Mouse (Mus musculus): Measurements from ENCODE around the gene Prkd3. TPM values are rescaled to one million over a fixed set of nuclear protein-coding genes. Genes with fewer than 3 reads are reported as not detected.
A peak's percentile ranks its signal among the peaks of the same experiment; 100 is the strongest.

Prkd3 gene
- polyA plus RNA-seq, 2 experiments, result 38.5 to 43.2 TPM

DNA sequence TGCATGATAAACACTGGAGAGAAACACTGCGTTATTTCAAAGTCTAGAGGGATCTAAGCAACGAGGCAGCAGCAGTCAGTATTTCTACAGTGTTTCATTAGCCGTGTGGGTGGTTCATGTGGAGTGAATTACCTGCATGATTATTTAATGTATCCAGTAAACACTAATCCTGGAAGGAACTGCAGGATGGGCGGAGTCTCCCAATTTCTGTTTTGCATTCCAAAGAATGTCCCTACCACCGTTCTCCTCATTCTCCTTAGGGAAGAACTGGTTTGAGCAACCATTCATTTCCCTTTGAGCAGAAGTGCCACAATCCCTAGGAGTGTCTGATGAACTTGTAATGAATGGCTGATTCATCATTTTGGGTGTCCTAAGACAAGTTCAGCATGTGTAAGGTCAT is 39.6 kb upstream of the Prkd3 start:
- H3K27ac ChIP-seq (replicated peaks; ENCODE audit: low read depth, low read length), result no peak overlapping the region
- no peaks in the 10 kb centered on the region for H3K27me3 ChIP-seq (ENCODE audit: control insufficient read depth, insufficient read depth, low read length)
- DNase-seq (ENCODE audit: low spot score), result no peak
- H3K9me3 ChIP-seq (ENCODE audit: control insufficient read depth, low read length), result no peaks in the 10 kb centered on the region
- H3K4me1 ChIP-seq (ENCODE audit: control insufficient read depth, insufficient read depth, low read length), result no peaks in the 10 kb centered on the region
- TF ChIP-seq POLR2A (IDR thresholded peaks at IDR 0.05; ENCODE audit: borderline replicate concordance, extremely low read depth, insufficient read depth, insufficient read length), result no peak
- H3K36me3 ChIP-seq (ENCODE audit: control insufficient read depth, insufficient read depth, low read length), result no peaks in the 10 kb centered on the region
- no peak for ATAC-seq (ENCODE audit: low FRiP score, low read depth)
- no peak overlapping the region for H3K9ac ChIP-seq (ENCODE audit: low read depth, low read length, severe bottlenecking)
- H3K4me3 ChIP-seq (replicated peaks; ENCODE audit: low read length), result no peak overlapping the region
- WGBS, result 54% methylated on average over 5 of the region's 5 CpGs
- H3K4me2 ChIP-seq (replicated peaks; ENCODE audit: low read depth, low read length, severe bottlenecking), result no peak overlapping the region

GRCm38 (mm10) chr17:79058271-79058670 is 37.7 kb upstream of the Prkd3 start:
- Histone ChIP-seq H3K9ac (ENCODE audit: low read depth, low read length, severe bottlenecking) (no peak overlapping the region), H3K4me2 (replicated peaks; ENCODE audit: low read depth, low read length, severe bottlenecking) (no peak overlapping the region), H3K4me1 (ENCODE audit: control insufficient read depth, insufficient read depth, low read length) (no peaks in the 10 kb centered on the region), H3K4me3 (replicated peaks; ENCODE audit: low read length) (no peak overlapping the region), H3K27ac (replicated peaks; ENCODE audit: low read depth, low read length) (no peak overlapping the region), H3K9me3 (ENCODE audit: control insufficient read depth, low read length) (no peaks in the 10 kb centered on the region), H3K36me3 (ENCODE audit: control insufficient read depth, insufficient read depth, low read length) (no peaks in the 10 kb centered on the region), H3K27me3 (ENCODE audit: control insufficient read depth, insufficient read depth, low read length) (peaks cover 6% of the 10 kb centered on the region)
- no peak for TF ChIP-seq POLR2A (IDR thresholded peaks at IDR 0.05; ENCODE audit: borderline replicate concordance, extremely low read depth, insufficient read depth, insufficient read length)
- no peak for DNase-seq (ENCODE audit: low spot score)
- ATAC-seq (ENCODE audit: low FRiP score, low read depth), result no peak
- 64% methylated on average over 6 of the region's 6 CpGs for WGBS

DNA sequence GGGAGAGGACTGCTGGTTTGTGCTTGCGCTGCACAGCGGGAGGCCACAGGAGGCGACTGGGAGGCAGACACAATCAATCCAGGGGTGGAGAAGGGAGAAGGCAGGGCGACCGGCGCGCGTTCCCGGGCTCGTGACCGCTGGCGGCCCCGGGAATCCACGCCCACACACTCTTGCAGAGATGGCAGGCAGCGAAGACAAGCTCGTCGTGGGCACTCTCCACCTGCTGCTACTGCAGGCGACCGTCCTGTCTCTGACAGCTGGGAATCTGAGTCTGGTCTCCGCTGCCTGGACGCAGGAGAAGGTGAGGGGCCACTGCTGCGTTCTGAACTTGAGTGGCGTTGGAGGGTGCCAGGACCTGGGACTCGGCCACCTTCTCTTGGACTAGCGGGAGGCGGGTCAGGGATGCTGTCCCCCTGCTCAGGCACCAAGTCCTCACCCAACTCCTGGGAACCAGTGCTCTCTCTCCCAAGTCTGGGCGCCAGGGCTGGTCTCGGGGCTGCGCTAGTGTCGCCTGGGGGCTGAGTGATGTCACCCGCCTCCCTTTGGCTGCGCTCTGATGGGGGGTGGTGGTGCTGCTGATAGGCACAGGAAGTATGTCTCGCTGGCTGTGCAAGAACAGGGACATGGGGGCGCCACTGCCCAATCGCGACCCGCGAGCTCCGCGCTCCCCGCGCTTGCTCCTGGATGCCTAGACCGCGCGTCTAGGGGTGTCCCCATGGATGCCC is 31.6 kb upstream of the Prkd3 start:
- ATAC-seq (ENCODE audit: low FRiP score, low read depth), result peak; percentile 73
- no peak for TF ChIP-seq POLR2A (IDR thresholded peaks at IDR 0.05; ENCODE audit: borderline replicate concordance, extremely low read depth, insufficient read depth, insufficient read length)
- H3K4me3 ChIP-seq (replicated peaks; ENCODE audit: low read length), result peak overlapping the region; percentile 56
- no peak overlapping the region for H3K27ac ChIP-seq (replicated peaks; ENCODE audit: low read depth, low read length)
- H3K36me3 ChIP-seq (ENCODE audit: control insufficient read depth, insufficient read depth, low read length), result no peaks in the 10 kb centered on the region
- H3K9ac ChIP-seq (ENCODE audit: low read depth, low read length, severe bottlenecking), result peak overlapping the region; percentile 51
- peaks cover 20% of the 10 kb centered on the region for H3K27me3 ChIP-seq (ENCODE audit: control insufficient read depth, insufficient read depth, low read length)
- WGBS, result under 1% methylated on average over 45 of the region's 45 CpGs
- DNase-seq (ENCODE audit: low spot score), result peak; percentile 30
- H3K4me2 ChIP-seq (replicated peaks; ENCODE audit: low read depth, low read length, severe bottlenecking), result peak overlapping the region; percentile 100
- peaks cover 9% of the 10 kb centered on the region; the same call in 1 of the 2 replicates for H3K4me1 ChIP-seq (ENCODE audit: control insufficient read depth, insufficient read depth, low read length)
- no peaks in the 10 kb centered on the region for H3K9me3 ChIP-seq (ENCODE audit: control insufficient read depth, low read length)

DNA sequence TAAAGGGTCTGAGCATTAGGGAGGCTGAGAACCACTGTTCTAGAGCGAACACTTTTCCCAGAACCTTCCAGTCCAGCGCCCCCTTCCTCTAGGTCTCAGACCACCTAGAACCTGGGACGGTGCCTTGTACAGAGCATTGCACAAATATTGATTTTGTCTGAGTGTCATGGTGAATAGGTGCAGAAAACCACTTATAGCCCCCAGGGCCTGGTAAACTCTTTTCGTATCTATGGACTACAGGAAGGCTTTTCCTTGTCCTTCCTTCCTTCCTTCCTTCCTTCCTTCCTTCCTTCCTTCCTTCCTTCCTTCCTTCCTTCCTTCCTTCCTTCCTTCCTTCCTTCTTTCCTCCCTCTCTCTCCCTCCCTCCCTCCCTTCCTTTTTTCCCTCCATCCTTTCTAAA is 31.0 kb upstream of the Prkd3 start, which contains the start of gene Qpct:
Qpct (plus strand) TSS at position 301 of the 400 bp plus-strand sequence.
- Histone ChIP-seq H3K9ac (ENCODE audit: low read depth, low read length, severe bottlenecking) (peak within 1 kb of the TSS; percentile 51), H3K27me3 (ENCODE audit: control insufficient read depth, insufficient read depth, low read length) (peaks cover 20% of the 10 kb centered on the region), H3K9me3 (ENCODE audit: control insufficient read depth, low read length) (no peaks in the 10 kb centered on the region), H3K4me1 (ENCODE audit: control insufficient read depth, insufficient read depth, low read length) (peaks cover 9% of the 10 kb centered on the region; the same call in 1 of the 2 replicates), H3K27ac (replicated peaks; ENCODE audit: low read depth, low read length) (no peak within 1 kb of the TSS), H3K36me3 (ENCODE audit: control insufficient read depth, insufficient read depth, low read length) (no peaks in the 10 kb centered on the region), H3K4me3 (replicated peaks; ENCODE audit: low read length) (peak within 1 kb of the TSS; percentile 56), H3K4me2 (replicated peaks; ENCODE audit: low read depth, low read length, severe bottlenecking) (peak within 1 kb of the TSS; percentile 100)
- WGBS, result 69% methylated on average over 4 of the region's 4 CpGs
- no peak for ATAC-seq (ENCODE audit: low FRiP score, low read depth)
- no peak for DNase-seq (ENCODE audit: low spot score)
- no peak for TF ChIP-seq POLR2A (IDR thresholded peaks at IDR 0.05; ENCODE audit: borderline replicate concordance, extremely low read depth, insufficient read depth, insufficient read length)

- H3K27ac ChIP-seq (replicated peaks; ENCODE audit: low read depth, low read length), result no peak overlapping the region
- no peak for TF ChIP-seq POLR2A (IDR thresholded peaks at IDR 0.05; ENCODE audit: borderline replicate concordance, extremely low read depth, insufficient read depth, insufficient read length)
- no peaks in the 10 kb centered on the region for H3K9me3 ChIP-seq (ENCODE audit: control insufficient read depth, low read length)
- no peaks in the 10 kb centered on the region for H3K27me3 ChIP-seq (ENCODE audit: control insufficient read depth, insufficient read depth, low read length)
- H3K4me3 ChIP-seq (replicated peaks; ENCODE audit: low read length), result no peak overlapping the region
- ATAC-seq (ENCODE audit: low FRiP score, low read depth) (no peak), DNase-seq (ENCODE audit: low spot score) (no peak)
- no peak overlapping the region for H3K4me2 ChIP-seq (replicated peaks; ENCODE audit: low read depth, low read length, severe bottlenecking)
- 94% methylated on average over 2 of the region's 2 CpGs for WGBS
- no peaks in the 10 kb centered on the region for H3K36me3 ChIP-seq (ENCODE audit: control insufficient read depth, insufficient read depth, low read length)
- no peak overlapping the region for H3K9ac ChIP-seq (ENCODE audit: low read depth, low read length, severe bottlenecking)
- no peaks in the 10 kb centered on the region for H3K4me1 ChIP-seq (ENCODE audit: control insufficient read depth, insufficient read depth, low read length)
These were observed 23.1 kb upstream of the Prkd3 start for GRCm38 (mm10) chr17:79043705-79044104.

All from limb, embryonic 14.5 days (tissue).